Mouse (Mus musculus) small intestine, adult 2 months (tissue): ENCODE measurements around the gene Cxcl17. TPM values are rescaled to one million over a fixed set of nuclear protein-coding genes. Genes with fewer than 3 reads are reported as not detected.

Experiments used
- H3K27ac ChIP-seq: fragments of 200-500 bp; 2 replicates; pipeline ENCODE4 v1.5.1; 2012; ENCODE audit warnings: low read depth, low read length, control low read depth, inconsistent platforms; ENCODE audit not compliant: insufficient read depth
- H3K27me3 ChIP-seq: fragments of 200-500 bp; 2 replicates; pipeline ENCODE4 v1.6.1; 2012; ENCODE audit warnings: mild to moderate bottlenecking, moderate library complexity, low read length, inconsistent platforms; ENCODE audit not compliant: control insufficient read depth, insufficient read depth
- H3K36me3 ChIP-seq: fragments of 200-500 bp; 2 replicates; pipeline ENCODE4 v1.6.1; 2012; ENCODE audit warnings: mild to moderate bottlenecking, low read length, control low read depth, inconsistent platforms; ENCODE audit not compliant: control insufficient read depth, insufficient read depth
- H3K4me1 ChIP-seq: fragments of 200-500 bp; 2 replicates; pipeline ENCODE4 v1.6.1; 2012; ENCODE audit warnings: low read length, inconsistent platforms, mixed read lengths; ENCODE audit not compliant: control insufficient read depth, insufficient read depth, insufficient read length
- H3K4me3 ChIP-seq: fragments of 200-500 bp; 2 replicates; pipeline ENCODE4 v1.5.1; 2012; ENCODE audit warnings: low read depth, mild to moderate bottlenecking, control low read depth, inconsistent platforms, low read length, moderate library complexity
- CTCF ChIP-seq: fragments of 200-500 bp; IDR thresholded peaks from 2 replicates; pipeline ENCODE4 v1.5.1; 2012; ENCODE audit warnings: low read depth, mild to moderate bottlenecking, control low read depth, inconsistent platforms, low read length, moderate library complexity, mixed read lengths; ENCODE audit not compliant: insufficient replicate concordance, insufficient read length; ENCODE audit errors: extremely low read depth
- POLR2A ChIP-seq: fragments of 200-500 bp; IDR thresholded peaks from 2 replicates; pipeline ENCODE4 v1.6.1; 2012; ENCODE audit warnings: low read depth, mild to moderate bottlenecking, control low read depth, inconsistent platforms, low read length, moderate library complexity
- WGBS: fragments of 180-500 bp; shearing (Covaris S2); methylation state at CpG from one replicate; pipeline ENCODE4 v1.1.7; 2018; 5-methylcytosine and 5-hydroxymethylcytosine counted together
- polyA plus RNA-seq: library from polyadenylated mRNA; depleted of rRNA; stranded (reverse); fragments of >200 nt; gene quantifications from 2 replicates; pipeline ENCODE4 v1.2.3, GENCODE M21; 2012; rRNA removed

Cxcl17 gene
- polyA plus RNA-seq, 1 experiment, result not detected

GRCm38 (mm10) chr7:25365937-25366625 lies 46.6 kb downstream of the Cxcl17 start:
- peaks cover 22% of the 10 kb centered on the region for H3K27me3 ChIP-seq
- TF ChIP-seq CTCF (no peak), POLR2A (no peak)
- H3K4me1 ChIP-seq, result peaks cover 3% of the 10 kb centered on the region
- WGBS, result 36% methylated on average over 13 of the region's 13 CpGs
- H3K27ac ChIP-seq, result no peak overlapping the region
- H3K4me3 ChIP-seq, result no peak overlapping the region
- peaks cover 2% of the 10 kb centered on the region for H3K36me3 ChIP-seq

GRCm38 (mm10) chr7:25363632-25364031 lies 49.1 kb downstream of the Cxcl17 start:
- no peak overlapping the region for H3K27ac ChIP-seq
- TF ChIP-seq POLR2A (no peak), CTCF (no peak)
- H3K27me3 ChIP-seq, result peaks cover 14% of the 10 kb centered on the region
- peaks cover 3% of the 10 kb centered on the region for H3K4me1 ChIP-seq
- WGBS, result 94% methylated on average over 17 of the region's 17 CpGs
- H3K4me3 ChIP-seq, result no peak overlapping the region
- peaks cover 4% of the 10 kb centered on the region for H3K36me3 ChIP-seq

GRCm38 (mm10) chr7:25363151-25363550 lies 49.5 kb downstream of the Cxcl17 start:
- peaks cover 10% of the 10 kb centered on the region for H3K27me3 ChIP-seq
- H3K4me1 ChIP-seq, result peaks cover 3% of the 10 kb centered on the region
- peak; percentile 17; the same call in 1 of the 2 replicates for TF ChIP-seq CTCF
- no peak for TF ChIP-seq POLR2A
- no peak overlapping the region for H3K4me3 ChIP-seq
- WGBS, result 86% methylated on average over 19 of the region's 19 CpGs
- peaks cover 4% of the 10 kb centered on the region for H3K36me3 ChIP-seq
- H3K27ac ChIP-seq, result no peak overlapping the region

GRCm38 (mm10) chr7:25358721-25359206 lies 53.9 kb downstream of the Cxcl17 start:
- no peaks in the 10 kb centered on the region for H3K27me3 ChIP-seq
- peaks cover 2% of the 10 kb centered on the region for H3K36me3 ChIP-seq
- WGBS, result 83% methylated on average over 19 of the region's 19 CpGs

More at GRCm38 (mm10) chr7:25358721-25359206, 53.9 kb downstream of the Cxcl17 start:
- H3K4me3 ChIP-seq, result no peak overlapping the region
- no peaks in the 10 kb centered on the region for H3K4me1 ChIP-seq
- TF ChIP-seq POLR2A (no peak), CTCF (no peak)
- no peak overlapping the region for H3K27ac ChIP-seq

Other genes with a start within 250 kb of the Cxcl17 start
- 2.9 and 6.9 TPM in 2 replicates for gene Pou2f2, start 233.2 kb downstream of the Cxcl17 start, polyA plus RNA-seq
- gene Dedd2, start 192.3 kb downstream of the Cxcl17 start, polyA plus RNA-seq, result 44.2 and 135 TPM in 2 replicates
- gene Zfp526, start 191.5 kb downstream of the Cxcl17 start, polyA plus RNA-seq, result 5.8 and 8.7 TPM in 2 replicates
- gene Gsk3a, start 175.0 kb downstream of the Cxcl17 start, polyA plus RNA-seq, result 77.7 and 163 TPM in 2 replicates
- 15.8 and 37.1 TPM in 2 replicates for gene Erf, start 162.1 kb downstream of the Cxcl17 start, polyA plus RNA-seq
- gene Cic, start 145.2 kb downstream of the Cxcl17 start, polyA plus RNA-seq, result 35.6 and 65.6 TPM in 2 replicates
- gene Pafah1b3, start 114.9 kb downstream of the Cxcl17 start, polyA plus RNA-seq, result 87.2 and 184 TPM in 2 replicates
- gene Prr19, start 111.5 kb downstream of the Cxcl17 start, polyA plus RNA-seq, result 0.15 TPM in 1 of 2 replicates, not detected in the other
- 0.19 and 0.35 TPM in 2 replicates for gene Tmem145, start 106.8 kb downstream of the Cxcl17 start, polyA plus RNA-seq
- gene Megf8, start 95.7 kb downstream of the Cxcl17 start, polyA plus RNA-seq, result 13.3 and 21.2 TPM in 2 replicates
- 0.48 and 0.84 TPM in 2 replicates for gene Cnfn, start 43.2 kb downstream of the Cxcl17 start, polyA plus RNA-seq
- 56.9 and 186 TPM in 2 replicates for gene Lipe, start 14.2 kb downstream of the Cxcl17 start, polyA plus RNA-seq
- gene Ceacam1, start 64.7 kb upstream of the Cxcl17 start, polyA plus RNA-seq, result 133 and 320 TPM in 2 replicates
- 0.60 and 0.93 TPM in 2 replicates for gene Ceacam2, start 127.0 kb upstream of the Cxcl17 start, polyA plus RNA-seq
- 12.6 and 36.8 TPM in 2 replicates for gene Erich4, start 203.0 kb upstream of the Cxcl17 start, polyA plus RNA-seq
- gene Dmac2, start 206.5 kb upstream of the Cxcl17 start, polyA plus RNA-seq, result 47.3 and 74.8 TPM in 2 replicates
- 4.7 and 8.2 TPM in 2 replicates for gene B3gnt8, start 213.8 kb upstream of the Cxcl17 start, polyA plus RNA-seq
- 75.8 and 98.5 TPM in 2 replicates for gene Bckdha, start 246.1 kb upstream of the Cxcl17 start, polyA plus RNA-seq
- 31.7 and 64.7 TPM in 2 replicates for gene Exosc5, start 246.3 kb upstream of the Cxcl17 start, polyA plus RNA-seq